Mouse (Mus musculus) erythroblast, embryonic 14.5 days (primary cell): ENCODE measurements around the gene Pigg.

Experiments used
- GATA1 ChIP-seq: IDR thresholded peaks from 2 replicates; pipeline ENCODE4 v1.6.1; 2012; ENCODE audit warnings: low read length, inconsistent platforms, mixed read lengths
- TAL1 ChIP-seq: IDR thresholded peaks from 3 replicates; pipeline ENCODE4 v1.6.1; 2012; ENCODE audit warnings: low read length, inconsistent platforms, mixed read lengths

GRCm38 (mm10) chr5:108268127-108269062, 44.0 kb upstream of the Pigg start, which contains the start of gene Dr1:
- no peak for TF ChIP-seq TAL1
- no peak for TF ChIP-seq GATA1
